15 mouse cellular contexts compared by ENCODE assay signal in the genomic region with DNA sequence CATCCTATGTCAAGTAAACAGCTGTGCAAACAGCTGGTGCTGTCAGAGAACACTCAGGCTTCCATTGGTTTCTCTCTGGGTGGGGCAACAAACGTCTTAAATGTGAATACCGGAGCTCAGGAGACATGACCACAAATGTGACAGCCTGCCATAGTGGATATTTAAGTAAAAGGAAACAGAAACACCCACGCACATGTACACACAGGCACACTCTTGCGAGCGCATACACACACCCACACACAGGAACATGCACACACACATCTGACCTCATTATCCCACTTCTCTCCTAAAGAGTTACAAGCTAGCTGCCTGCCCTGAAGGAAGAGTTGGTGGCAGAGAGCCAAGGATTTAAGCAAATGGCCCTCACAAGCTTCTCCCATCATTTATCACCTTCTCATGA.
"Had no signal": no experiment of that assay in that cellular context is flagged by ENCODE, and none has a peak within 500 bp of the region (broad histone marks: within the 10 kb centered on the region; RNA-seq: fewer than 3 reads in every experiment).

No protein-coding gene starts in this region.

- H3K4me2 ChIP-seq: kidney, embryonic 15.5 days; liver, embryonic 11.5 days; liver, embryonic 15.5 days; lung, embryonic 15.5 days; midbrain, embryonic 13.5 days; neural tube, embryonic 13.5 days had no signal

- H3K27me3 ChIP-seq: kidney, embryonic 15.5 days; liver, embryonic 15.5 days; midbrain, embryonic 13.5 days had no signal

- H3K27ac ChIP-seq: kidney, embryonic 15.5 days; left cerebral cortex, adult 2 months; limb, embryonic 10.5 days; liver, embryonic 15.5 days; lung, embryonic 15.5 days; macrophage; midbrain, embryonic 13.5 days; neural tube, embryonic 13.5 days had no signal

- DNase-seq: kidney, adult 18-20 months; kidney, postnatal 14 days; lung, postnatal 14 days; right cerebral cortex, adult 18-20 months; right cerebral cortex, postnatal 25 days; thymus, postnatal 36 days had no signal

- H3K4me3 ChIP-seq: kidney, embryonic 15.5 days; left cerebral cortex, adult 2 months; limb, embryonic 10.5 days; liver, embryonic 15.5 days; lung, embryonic 15.5 days; midbrain, embryonic 13.5 days; neural tube, embryonic 13.5 days had no signal

- H3K36me3 ChIP-seq: kidney, embryonic 15.5 days; limb, embryonic 10.5 days; liver, embryonic 15.5 days; lung, embryonic 15.5 days; midbrain, embryonic 13.5 days; neural tube, embryonic 13.5 days had no signal

- H3K9ac ChIP-seq: kidney, embryonic 15.5 days; liver, embryonic 15.5 days; lung, embryonic 15.5 days; midbrain, embryonic 13.5 days; neural tube, embryonic 13.5 days had no signal

- ATAC-seq: midbrain, embryonic 13.5 days had no signal

- H3K9me3 ChIP-seq: kidney, embryonic 15.5 days; limb, embryonic 10.5 days; liver, embryonic 15.5 days; lung, embryonic 15.5 days; midbrain, embryonic 13.5 days; neural tube, embryonic 13.5 days had no signal

- H3K4me1 ChIP-seq: kidney, embryonic 15.5 days; limb, embryonic 10.5 days; liver, embryonic 15.5 days; lung, embryonic 15.5 days; midbrain, embryonic 13.5 days; neural tube, embryonic 13.5 days had no signal
